Mouse (Mus musculus): ENCODE data around the gene Tcl1b2. TPM values are rescaled to one million over a fixed set of nuclear protein-coding genes. Genes with fewer than 3 reads are reported as not detected.
"Not testable (repeated sequence)": the region's sequence is repeated elsewhere in the genome, so short reads cannot be mapped to it uniquely, and the experiment has no call there.

The Tcl1b2 gene
- polyA plus RNA-seq, 1 experiment from 2014 or later: not detected

- no peak for ATAC-seq (ENCODE audit: insufficient number of reproducible peaks, insufficient read depth, low FRiP score, low TSS enrichment, low read depth)
- H3K36me3 ChIP-seq: no peaks in the 10 kb centered on the region
- H3K4me1 ChIP-seq (replicated peaks): no peaks in the 10 kb centered on the region
- H3K4me2 ChIP-seq: no peak overlapping the region
- WGBS: 70% methylated on average over 2 of the region's 2 CpGs
- no peaks in the 10 kb centered on the region for H3K9me3 ChIP-seq
- no peak overlapping the region for H3K27ac ChIP-seq
- no peak overlapping the region for H3K9ac ChIP-seq (replicated peaks)
- no peak overlapping the region for H3K4me3 ChIP-seq (replicated peaks)
- H3K27me3 ChIP-seq: no peaks in the 10 kb centered on the region
These were observed 27.6 kb downstream of the Tcl1b2 start for GRCm38 (mm10) chr12:105173366-105173765.

- H3K27ac ChIP-seq; H3K36me3 ChIP-seq; H3K9me3 ChIP-seq; H3K9ac ChIP-seq (replicated peaks); H3K4me2 ChIP-seq; ATAC-seq (ENCODE audit: insufficient number of reproducible peaks, insufficient read depth, low FRiP score, low TSS enrichment, low read depth); H3K4me1 ChIP-seq (replicated peaks); H3K4me3 ChIP-seq (replicated peaks); H3K27me3 ChIP-seq: not testable (repeated sequence)
- 30% methylated on average over 2 of the region's 2 CpGs for WGBS
These were observed 28.5 kb downstream of the Tcl1b2 start for GRCm38 (mm10) chr12:105174318-105174717.

GRCm38 (mm10) chr12:105176044-105176443 lies 30.2 kb downstream of the Tcl1b2 start, which contains the start of gene Tcl1b5:
Gene Tcl1b5, plus strand, starts transcription at chr12:105176344.
- ATAC-seq (ENCODE audit: insufficient number of reproducible peaks, insufficient read depth, low FRiP score, low TSS enrichment, low read depth); H3K4me3 ChIP-seq (replicated peaks): not testable (repeated sequence)

GRCm38 (mm10) chr12:105181040-105181644 lies 35.3 kb downstream of the Tcl1b2 start:
- H3K9me3 ChIP-seq; H3K36me3 ChIP-seq; H3K9ac ChIP-seq (replicated peaks); ATAC-seq (ENCODE audit: insufficient number of reproducible peaks, insufficient read depth, low FRiP score, low TSS enrichment, low read depth); H3K4me2 ChIP-seq; H3K4me3 ChIP-seq (replicated peaks); H3K4me1 ChIP-seq (replicated peaks); H3K27ac ChIP-seq; H3K27me3 ChIP-seq: not testable (repeated sequence)
- WGBS: 74% methylated on average over 4 of the region's 4 CpGs

More at GRCm38 (mm10) chr12:105176044-105176443, 30.2 kb downstream of the Tcl1b2 start, which contains the start of gene Tcl1b5:
- 58% methylated on average over 3 of the region's 3 CpGs for WGBS
- H3K27ac ChIP-seq; H3K9me3 ChIP-seq; H3K4me1 ChIP-seq (replicated peaks); H3K9ac ChIP-seq (replicated peaks); H3K27me3 ChIP-seq; H3K4me2 ChIP-seq; H3K36me3 ChIP-seq: not testable (repeated sequence)

- not testable (repeated sequence) for H3K27ac ChIP-seq; H3K36me3 ChIP-seq; H3K4me2 ChIP-seq; ATAC-seq (ENCODE audit: insufficient number of reproducible peaks, insufficient read depth, low FRiP score, low TSS enrichment, low read depth); H3K4me3 ChIP-seq (replicated peaks); H3K9ac ChIP-seq (replicated peaks); H3K4me1 ChIP-seq (replicated peaks); H3K27me3 ChIP-seq; H3K9me3 ChIP-seq
- 48% methylated on average over 2 of the region's 2 CpGs for WGBS
These were observed 43.2 kb downstream of the Tcl1b2 start for GRCm38 (mm10) chr12:105188980-105189379.

GRCm38 (mm10) chr12:105190743-105191142 lies 44.9 kb downstream of the Tcl1b2 start, which contains the start of gene Tcl1b3:
Gene Tcl1b3, plus strand, starts transcription at chr12:105191043.
- WGBS: 91% methylated on average over 6 of the region's 6 CpGs
- not testable (repeated sequence) for H3K9ac ChIP-seq (replicated peaks); H3K9me3 ChIP-seq; H3K36me3 ChIP-seq; ATAC-seq (ENCODE audit: insufficient number of reproducible peaks, insufficient read depth, low FRiP score, low TSS enrichment, low read depth); H3K4me1 ChIP-seq (replicated peaks); H3K4me3 ChIP-seq (replicated peaks); H3K4me2 ChIP-seq; H3K27ac ChIP-seq; H3K27me3 ChIP-seq

GRCm38 (mm10) chr12:105199684-105200497 lies 54.1 kb downstream of the Tcl1b2 start:
- not testable (repeated sequence) for H3K27me3 ChIP-seq; H3K4me3 ChIP-seq (replicated peaks); H3K4me2 ChIP-seq; H3K4me1 ChIP-seq (replicated peaks); H3K27ac ChIP-seq; ATAC-seq (ENCODE audit: insufficient number of reproducible peaks, insufficient read depth, low FRiP score, low TSS enrichment, low read depth); H3K36me3 ChIP-seq; H3K9me3 ChIP-seq; H3K9ac ChIP-seq (replicated peaks)
- WGBS: 79% methylated on average over 7 of the region's 7 CpGs

GRCm38 (mm10) chr12:105201657-105202056 lies 55.8 kb downstream of the Tcl1b2 start, which contains the start of gene Tcl1b4:
Gene Tcl1b4, plus strand, starts transcription at chr12:105201957.
- H3K9ac ChIP-seq (replicated peaks); H3K27me3 ChIP-seq; H3K27ac ChIP-seq; H3K4me1 ChIP-seq (replicated peaks); H3K36me3 ChIP-seq; H3K9me3 ChIP-seq; H3K4me2 ChIP-seq; H3K4me3 ChIP-seq (replicated peaks); ATAC-seq (ENCODE audit: insufficient number of reproducible peaks, insufficient read depth, low FRiP score, low TSS enrichment, low read depth): not testable (repeated sequence)
- WGBS: 82% methylated on average over 1 of the region's 1 CpGs

Other genes starting within 250 kb of the Tcl1b2 start
- 0.54 and 0.61 TPM in 2 replicates for gene Syne3, start 136.2 kb upstream of the Tcl1b2 start, polyA plus RNA-seq (2016; fragmentation: Nextera tagmentation; extraction: Ambion mirVana)
- 171 and 180 TPM in 2 replicates for gene Glrx5, start 113.3 kb upstream of the Tcl1b2 start, polyA plus RNA-seq (2016; fragmentation: Nextera tagmentation; extraction: Ambion mirVana)
- not detected in 2 replicates for gene Tcl1b1, start 13.7 kb downstream of the Tcl1b2 start, polyA plus RNA-seq (2016; fragmentation: Nextera tagmentation; extraction: Ambion mirVana)
- gene Tcl1b5, start 30.3 kb downstream of the Tcl1b2 start, polyA plus RNA-seq (2016; fragmentation: Nextera tagmentation; extraction: Ambion mirVana): not detected in 2 replicates
- not detected in 2 replicates for gene Tcl1b3, start 45.0 kb downstream of the Tcl1b2 start, polyA plus RNA-seq (2016; fragmentation: Nextera tagmentation; extraction: Ambion mirVana)
- not detected in 2 replicates for gene Tcl1b4, start 55.9 kb downstream of the Tcl1b2 start, polyA plus RNA-seq (2016; fragmentation: Nextera tagmentation; extraction: Ambion mirVana)
- gene Tcl1, start 76.8 kb downstream of the Tcl1b2 start, polyA plus RNA-seq (2016; fragmentation: Nextera tagmentation; extraction: Ambion mirVana): not detected in 2 replicates
- gene Tunar, start 187.9 kb downstream of the Tcl1b2 start, polyA plus RNA-seq (2016; fragmentation: Nextera tagmentation; extraction: Ambion mirVana): 0.35 and 0.43 TPM in 2 replicates